Mouse (Mus musculus) v-Abl transformed pro-B cells (cell line): ENCODE measurements around the gene Hemgn.

Source experiments
- in situ Hi-C, 2 experiments: fragments of 400-800 bp; cut with MboI; formaldehyde crosslinking; loops; one replicate each; pipeline ENCODE4 v1.15.1; 2025; ENCODE audit not compliant: unreplicated experiment in 2 of 2

Hemgn gene

DNA sequence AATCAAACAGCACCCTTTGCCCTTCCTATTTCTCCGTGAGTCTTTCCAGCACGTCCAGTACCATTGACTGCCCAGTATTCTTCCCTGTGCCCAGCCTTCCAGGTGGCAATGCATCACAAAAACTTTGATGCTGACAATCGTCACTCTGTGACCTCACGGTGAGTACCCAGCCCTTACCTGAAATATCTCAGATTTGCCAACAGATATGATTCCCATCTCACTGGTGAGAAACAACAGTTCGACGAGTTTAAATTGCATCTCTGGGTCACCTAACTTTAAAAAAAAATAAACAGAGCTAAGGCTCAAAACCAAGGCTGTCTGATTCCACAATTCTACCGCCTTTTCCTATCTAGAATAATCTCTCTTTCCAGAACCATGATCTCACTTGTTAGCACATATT lies at the start of gene Hemgn:
Gene Hemgn, minus strand, starts transcription at position 101 of the 400 bp plus-strand sequence.
- in situ Hi-C loops: loop anchor here in 1 of 2 experiments (5.0 kb wide), 1 partner anchor 34 kb away; no protein-coding TSS in a partner anchor

DNA sequence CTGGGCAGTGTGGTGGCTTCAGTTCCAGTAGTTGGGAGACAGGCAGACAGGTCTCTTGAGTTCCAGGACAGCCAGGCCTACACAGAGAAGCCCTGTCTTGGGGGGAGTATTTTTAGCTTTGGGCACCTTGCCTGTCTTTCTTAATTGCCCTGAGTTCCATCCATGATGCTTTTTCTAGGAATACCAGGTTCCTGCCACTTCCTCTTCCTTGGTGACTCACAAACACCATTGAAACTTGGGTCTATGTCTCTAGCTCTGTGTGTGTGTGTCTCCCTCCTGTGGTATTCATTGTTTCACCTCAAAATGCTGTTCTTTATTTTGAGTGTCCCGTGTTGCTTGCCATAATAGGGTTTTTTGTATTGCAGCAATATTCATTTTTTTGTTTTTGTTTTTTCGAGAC lies 45.1 kb upstream of the Hemgn start:
- in situ Hi-C loops: loop anchor here in 1 of 2 experiments (5.0 to 25.0 kb wide), 2 partner anchors 66 to 496 kb away; partner anchors contain the start of gene Tdrd7

DNA sequence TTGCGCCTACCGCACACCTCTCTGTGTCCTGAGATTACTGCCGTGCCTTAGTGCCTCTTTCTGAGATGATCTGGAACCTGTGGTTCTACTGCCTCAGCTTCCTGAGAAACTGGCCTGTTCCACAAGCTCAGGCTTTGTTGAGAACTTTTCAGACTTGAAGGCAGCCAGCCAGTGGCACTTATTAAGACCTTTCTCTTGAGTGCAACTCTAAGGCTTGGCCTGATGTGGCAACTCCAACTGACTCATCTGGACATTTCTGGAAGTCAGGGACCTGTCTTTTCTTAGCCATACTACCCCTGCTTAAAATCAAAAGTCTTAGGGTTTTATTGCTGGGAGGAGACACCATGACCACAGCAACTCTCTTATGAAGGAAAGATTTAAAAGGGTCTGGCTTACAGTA lies 43.9 kb upstream of the Hemgn start:
- in situ Hi-C loops: loop anchor here in 1 of 2 experiments (5.0 to 25.0 kb wide), 2 partner anchors 65 to 495 kb away; partner anchors contain the start of gene Tdrd7

DNA sequence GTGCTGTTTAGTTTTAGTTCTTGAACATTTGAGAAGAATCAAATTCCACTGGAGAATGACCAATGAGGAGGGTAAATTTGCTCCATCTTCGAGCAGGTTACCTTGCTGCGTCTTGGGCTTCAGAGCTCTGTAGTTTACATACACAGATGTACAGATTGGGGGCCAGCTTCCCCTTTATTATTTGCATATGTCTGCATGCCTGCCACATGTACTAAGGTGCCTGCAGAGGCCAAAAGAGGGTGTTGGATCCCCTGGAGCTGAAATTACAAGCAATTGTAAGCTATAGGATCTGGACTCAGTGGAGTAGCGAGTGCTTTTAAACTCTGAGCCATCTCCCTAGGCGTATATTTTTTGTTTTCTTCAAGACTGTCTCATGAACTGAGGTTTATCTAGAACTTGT lies 43.5 kb upstream of the Hemgn start:
- in situ Hi-C loops: loop anchor here in 1 of 2 experiments (5.0 to 25.0 kb wide), 2 partner anchors 64 to 494 kb away; partner anchors contain the start of gene Tdrd7

DNA sequence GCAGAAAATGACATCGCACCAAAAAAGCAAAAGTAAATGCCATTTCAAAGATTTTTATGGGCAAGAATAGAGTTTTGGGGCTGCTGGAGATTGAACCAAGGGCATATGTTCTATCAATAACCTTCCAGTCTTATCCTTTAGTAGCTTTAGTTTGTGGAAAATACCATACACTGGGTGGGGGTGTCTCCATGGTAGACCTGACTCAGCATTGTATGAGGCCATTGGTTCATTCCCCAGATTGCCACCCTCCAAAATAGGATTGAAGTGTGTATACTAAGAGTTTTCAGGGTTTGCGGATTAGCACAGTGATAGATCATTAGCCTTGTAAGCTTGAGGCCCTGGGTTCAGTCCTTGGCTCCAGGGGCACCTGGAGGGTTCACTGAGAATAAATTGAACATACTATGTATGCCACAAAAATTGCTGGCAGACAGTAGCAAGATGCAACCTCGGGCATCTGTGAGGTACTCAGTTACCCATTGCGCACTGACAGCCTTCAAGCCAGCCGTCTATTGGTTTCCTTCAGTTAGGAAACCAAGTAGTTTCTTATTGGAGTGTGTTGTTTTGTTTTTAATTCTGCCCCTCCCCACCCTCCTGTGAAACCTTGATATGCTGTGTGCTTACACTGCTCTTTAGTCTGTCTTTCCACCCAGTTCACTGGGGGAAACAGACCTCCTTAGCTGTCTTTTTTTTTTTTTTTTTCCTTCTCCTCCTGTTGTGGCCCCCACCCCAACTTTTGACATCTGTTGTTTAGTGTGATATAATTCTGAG lies 41.0 kb upstream of the Hemgn start:
- in situ Hi-C loops: loop anchor here in 1 of 2 experiments (25.0 kb wide), 1 partner anchor 492 kb away; the partner anchor contains the start of gene Tdrd7

DNA sequence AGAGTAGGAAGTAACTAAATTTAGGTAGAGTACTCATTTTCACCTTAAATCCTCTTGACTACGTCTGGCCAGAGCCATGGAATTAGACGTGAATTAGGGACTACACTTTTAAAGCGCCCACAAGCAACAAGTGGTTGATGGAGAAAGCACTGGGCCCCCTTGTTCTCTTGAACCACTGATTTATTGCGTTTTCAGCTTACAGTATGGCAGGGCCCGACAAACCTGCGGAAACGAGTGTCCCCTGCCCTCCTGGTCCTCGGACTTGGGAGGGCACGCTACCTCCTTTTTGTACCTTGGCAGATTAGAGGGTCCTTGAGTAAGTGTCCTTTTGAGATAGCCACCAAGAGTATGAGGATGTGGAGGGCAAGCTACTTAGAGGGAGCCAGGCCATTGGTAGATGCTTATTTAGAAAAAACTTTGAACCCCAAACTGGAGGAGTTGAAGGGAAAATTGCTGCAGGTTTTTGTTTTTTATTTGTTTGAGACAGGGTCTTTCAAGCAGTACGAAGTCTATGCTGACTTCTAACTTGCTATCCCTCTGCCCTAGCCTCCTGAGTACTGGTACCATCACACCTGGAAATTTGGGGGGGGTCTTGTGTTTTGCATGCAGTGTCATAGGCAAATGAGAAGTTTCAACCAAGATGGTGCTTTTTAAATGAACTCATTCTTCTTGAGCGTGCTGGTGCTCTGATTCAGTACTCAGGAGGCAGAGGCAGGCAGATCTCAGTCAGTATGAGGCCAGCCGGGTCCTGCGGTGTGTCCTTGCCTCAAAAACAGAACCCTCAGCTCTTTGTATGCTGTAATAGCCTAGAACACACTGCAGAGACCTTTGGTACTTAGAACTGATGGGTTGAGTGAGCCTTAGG lies 39.8 kb upstream of the Hemgn start:
- in situ Hi-C loops: loop anchor here in 1 of 2 experiments (25.0 kb wide), 1 partner anchor 491 kb away; the partner anchor contains the start of gene Tdrd7

DNA sequence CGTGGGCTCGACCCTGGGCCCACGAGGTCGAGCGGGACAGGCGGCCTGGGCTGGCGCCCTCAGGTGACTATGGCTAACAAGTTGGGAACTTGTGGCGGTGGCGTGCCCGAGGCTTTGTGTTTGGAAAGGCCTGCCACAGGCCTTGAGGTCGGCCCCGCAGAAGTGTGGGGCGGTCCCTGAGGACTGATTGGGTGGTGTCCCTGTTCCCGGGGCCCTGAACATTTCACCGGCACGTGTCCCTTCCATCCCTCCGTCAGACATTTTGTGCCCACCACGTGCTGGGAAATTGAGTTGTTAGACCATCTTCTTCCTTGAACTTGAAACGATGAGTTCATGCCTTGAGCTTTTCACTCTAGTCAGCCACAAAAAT lies 39.2 kb upstream of the Hemgn start:
- in situ Hi-C loops: loop anchor here in 1 of 2 experiments (25.0 kb wide), 1 partner anchor 490 kb away; the partner anchor contains the start of gene Tdrd7

DNA sequence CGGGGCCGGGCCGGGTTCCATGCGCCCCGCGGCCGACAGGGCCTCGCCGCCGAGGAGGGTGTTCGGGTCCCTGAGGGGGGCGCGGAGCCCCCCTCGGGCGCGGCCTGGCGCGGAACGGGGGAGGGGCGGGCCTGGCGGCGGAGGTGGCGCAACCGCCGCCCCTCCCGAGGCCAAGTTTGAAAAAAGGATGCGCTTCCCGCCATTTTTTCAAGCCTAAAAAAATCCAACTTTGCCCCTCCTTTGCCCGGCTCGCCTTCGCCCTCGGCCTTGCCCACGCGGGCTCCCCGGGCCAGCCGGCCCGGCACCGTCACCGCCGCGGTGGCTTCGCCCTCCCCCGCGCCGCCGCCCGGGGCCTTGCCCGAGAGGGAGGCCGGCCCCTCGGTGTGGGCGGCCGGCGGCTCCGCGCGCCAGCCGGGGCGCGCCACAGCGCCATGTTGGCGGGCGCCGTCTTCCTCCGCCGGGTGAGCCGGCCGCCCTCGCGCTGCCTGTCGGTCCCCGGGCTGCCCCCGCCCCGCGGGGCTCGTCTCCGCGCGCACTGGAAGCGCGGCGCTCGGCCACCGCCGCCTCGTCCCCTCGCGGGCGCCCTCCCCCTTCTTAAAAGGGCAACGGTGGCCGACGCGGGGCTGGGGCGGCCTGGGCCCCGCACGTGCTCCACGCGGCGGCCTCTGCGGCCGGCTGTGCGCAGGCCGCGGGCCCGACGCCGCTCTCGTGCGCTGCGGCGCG lies 38.6 kb upstream of the Hemgn start:
- in situ Hi-C loops: loop anchor here in 1 of 2 experiments (25.0 kb wide), 1 partner anchor 490 kb away; the partner anchor contains the start of gene Tdrd7

DNA sequence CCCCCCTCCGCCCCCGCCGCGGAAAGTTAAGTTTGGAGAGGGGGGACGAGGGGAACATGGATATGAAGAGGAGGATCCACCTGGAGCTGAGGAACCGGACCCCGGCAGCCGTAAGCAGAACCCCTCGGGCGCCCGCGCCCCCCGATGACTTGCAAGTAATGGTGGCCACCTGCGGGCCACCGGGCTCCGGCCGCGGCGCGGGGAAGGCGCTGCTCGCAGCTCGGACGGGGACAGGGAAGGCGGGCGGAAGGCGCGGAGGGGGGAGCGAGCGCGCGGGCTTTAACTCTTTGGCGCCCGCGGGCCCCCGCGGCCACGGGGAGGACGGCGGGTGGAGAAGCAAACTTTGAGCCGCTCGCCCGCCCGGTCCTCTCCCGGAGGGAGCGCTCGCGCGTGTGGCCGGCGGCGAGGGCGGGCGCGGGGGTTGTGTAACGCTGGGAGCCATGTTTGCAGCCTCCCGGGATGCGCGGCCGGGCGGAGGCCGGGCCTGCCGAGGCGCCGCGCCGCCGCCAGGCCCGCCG lies 38.0 kb upstream of the Hemgn start:
- in situ Hi-C loops: loop anchor here in 1 of 2 experiments (25.0 kb wide), 1 partner anchor 489 kb away; the partner anchor contains the start of gene Tdrd7

DNA sequence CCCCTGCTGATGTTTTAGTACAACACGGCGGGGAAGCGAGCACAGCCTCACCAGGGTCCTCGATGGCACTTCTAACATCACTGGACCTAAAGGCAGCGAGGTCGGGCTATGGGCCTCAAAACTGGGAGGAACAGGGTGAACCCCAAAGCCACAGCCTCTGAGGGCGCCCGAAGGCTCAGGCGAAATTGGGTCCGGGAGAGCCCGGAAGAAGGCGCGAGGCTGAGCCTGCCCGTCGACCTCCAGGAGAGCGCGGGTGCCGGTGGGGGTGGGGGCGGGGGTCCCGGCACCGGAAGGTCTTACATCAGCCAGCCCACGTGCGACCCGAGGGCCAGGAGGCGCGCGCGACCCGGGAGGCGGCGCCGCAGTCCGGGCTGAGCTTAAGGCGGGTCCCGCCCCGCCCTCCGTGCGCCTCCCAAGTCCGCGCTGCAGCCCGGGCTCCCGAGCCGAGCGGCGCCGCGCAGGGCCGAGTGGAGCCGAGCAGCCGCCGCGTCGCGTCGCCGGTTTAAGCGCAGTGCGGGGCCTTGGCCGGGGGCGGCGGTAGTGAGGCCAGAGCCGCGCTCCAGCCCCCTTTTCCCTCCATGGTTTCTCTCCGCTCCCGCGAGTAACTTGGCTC lies 37.3 kb upstream of the Hemgn start, which contains the start of gene Anp32b:
Gene Anp32b, plus strand, starts transcription at position 384 of the 613 bp plus-strand sequence.
- in situ Hi-C loops: loop anchor here in 1 of 2 experiments (25.0 kb wide), 1 partner anchor 488 kb away; the partner anchor contains the start of gene Tdrd7

DNA sequence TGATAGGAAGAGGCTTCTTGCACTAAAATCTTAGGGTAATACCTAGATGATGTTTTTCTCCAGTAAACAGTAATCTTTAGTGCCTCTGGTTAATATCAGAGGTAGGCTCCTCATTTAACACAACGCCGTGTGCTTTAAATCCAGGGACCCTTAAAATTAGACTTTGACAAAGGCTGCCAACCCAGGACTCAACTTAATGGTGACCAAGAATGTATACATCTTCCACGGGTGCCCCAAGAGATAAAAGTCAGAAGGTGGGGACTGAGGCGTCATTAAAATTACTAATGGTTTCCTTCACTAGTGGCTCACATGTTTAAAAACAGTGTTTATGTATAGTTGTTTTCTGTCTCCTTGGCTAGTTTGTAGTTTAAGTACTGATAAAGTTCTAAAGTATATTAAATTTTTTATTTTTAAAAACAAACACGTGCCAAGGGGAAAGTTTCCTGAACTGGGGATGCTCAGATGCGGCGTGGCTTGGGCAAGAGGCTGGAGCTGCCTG lies 36.8 kb upstream of the Hemgn start:
- in situ Hi-C loops: loop anchor here in 1 of 2 experiments (25.0 kb wide), 1 partner anchor 488 kb away; the partner anchor contains the start of gene Tdrd7

DNA sequence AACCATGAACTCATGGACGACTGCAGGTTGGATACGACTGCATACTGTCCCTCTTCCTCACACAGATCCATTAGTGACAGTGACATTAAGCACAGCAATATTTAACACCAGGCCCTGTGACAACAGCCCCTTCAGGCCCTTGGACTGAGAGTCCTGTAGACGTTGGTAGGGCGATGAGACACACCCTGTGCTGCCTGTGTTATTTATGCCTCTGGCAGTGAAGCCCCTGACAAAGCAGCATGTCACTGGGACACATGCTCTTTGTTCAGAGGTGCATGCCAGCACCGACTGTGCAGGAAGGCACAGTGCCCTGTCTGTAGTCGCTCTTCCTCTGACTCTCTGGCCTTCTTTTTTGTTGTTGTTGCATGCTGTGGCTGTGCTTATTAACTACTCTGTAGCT lies 35.6 kb upstream of the Hemgn start:
- in situ Hi-C loops: loop anchor here (5.0 kb wide), 2 partner anchors 37 to 52 kb away; partner anchors contain the start of gene Hemgn (in 1 of the 2)

DNA sequence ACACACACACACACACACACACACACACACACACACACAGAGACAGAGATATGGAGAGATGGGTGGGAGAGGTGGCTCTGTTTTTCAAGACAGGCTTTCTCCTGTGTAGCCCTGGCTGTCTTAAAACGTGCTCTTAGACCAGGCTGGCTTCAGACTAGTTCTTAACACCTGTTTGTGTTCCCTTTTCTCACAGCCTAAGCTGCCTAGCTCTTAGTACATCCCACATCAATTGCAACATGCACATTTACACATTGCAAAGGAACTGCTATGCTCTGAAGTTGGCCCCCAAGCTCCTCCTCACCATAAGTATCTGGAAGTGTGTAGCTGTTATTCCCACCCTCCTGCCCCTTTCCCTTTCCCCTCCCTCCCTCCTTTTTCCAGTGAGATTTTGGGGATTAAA lies 34.2 kb upstream of the Hemgn start:
- in situ Hi-C loops: loop anchor here (5.0 kb wide), 2 partner anchors 35 to 50 kb away; partner anchors contain the start of gene Hemgn (in 1 of the 2)

DNA sequence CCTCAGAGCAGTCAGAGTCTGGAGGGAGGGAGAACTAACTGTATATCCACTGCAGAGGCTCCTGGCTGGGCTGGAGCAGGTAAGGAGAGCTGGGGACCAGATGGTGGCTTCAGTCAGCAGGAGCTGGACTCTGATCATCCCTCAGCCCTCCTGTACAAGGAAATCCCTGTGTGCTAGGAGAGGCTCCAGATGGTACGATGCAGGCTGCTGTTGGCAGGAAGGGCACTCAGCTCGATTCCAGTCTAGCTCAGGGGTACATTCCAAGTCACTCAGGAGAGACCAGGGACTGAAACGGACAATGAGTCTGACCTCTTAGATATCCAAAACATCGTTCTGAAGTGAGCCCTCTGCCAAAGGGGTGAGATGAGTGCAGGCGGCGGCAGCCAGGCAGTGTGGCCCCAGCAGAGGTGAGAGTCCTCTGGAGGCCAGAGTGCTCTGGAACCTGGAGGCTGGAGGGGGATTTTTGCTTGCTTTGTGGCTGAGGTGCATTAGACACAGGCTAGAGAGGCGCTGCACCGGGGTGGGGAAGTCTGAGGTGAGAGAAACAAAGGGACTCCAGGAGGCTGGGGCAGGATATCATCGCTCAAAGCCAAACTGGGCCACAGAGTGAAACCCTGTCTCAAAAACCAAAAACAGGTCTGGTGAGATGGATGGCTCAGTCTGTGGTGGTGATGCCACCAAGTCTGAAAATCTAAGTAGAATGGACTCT lies 32.1 kb upstream of the Hemgn start:
- in situ Hi-C loops: loop anchor here (5.0 kb wide), 2 partner anchors 33 to 48 kb away; partner anchors contain the start of gene Hemgn (in 1 of the 2)

DNA sequence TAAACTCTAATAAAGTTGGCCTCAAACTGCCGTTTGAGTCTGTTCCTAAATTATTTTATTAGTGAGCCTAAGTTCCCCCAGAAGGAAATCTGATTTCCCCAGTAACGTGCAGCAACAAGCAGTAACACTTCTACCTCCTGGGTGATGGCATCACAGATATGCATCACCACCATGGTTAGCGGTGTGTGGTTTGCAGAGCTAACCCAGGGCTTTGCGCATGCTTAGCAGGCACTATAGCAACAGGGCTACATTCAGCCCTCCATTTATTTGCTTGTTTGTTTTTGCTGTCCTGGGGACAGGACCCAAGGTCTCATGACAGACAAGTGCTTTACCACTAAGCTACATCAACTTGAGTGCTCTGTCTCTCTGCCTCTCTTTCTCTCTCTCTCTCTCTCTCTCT lies 29.2 kb upstream of the Hemgn start:
- in situ Hi-C loops: no loop called here

DNA sequence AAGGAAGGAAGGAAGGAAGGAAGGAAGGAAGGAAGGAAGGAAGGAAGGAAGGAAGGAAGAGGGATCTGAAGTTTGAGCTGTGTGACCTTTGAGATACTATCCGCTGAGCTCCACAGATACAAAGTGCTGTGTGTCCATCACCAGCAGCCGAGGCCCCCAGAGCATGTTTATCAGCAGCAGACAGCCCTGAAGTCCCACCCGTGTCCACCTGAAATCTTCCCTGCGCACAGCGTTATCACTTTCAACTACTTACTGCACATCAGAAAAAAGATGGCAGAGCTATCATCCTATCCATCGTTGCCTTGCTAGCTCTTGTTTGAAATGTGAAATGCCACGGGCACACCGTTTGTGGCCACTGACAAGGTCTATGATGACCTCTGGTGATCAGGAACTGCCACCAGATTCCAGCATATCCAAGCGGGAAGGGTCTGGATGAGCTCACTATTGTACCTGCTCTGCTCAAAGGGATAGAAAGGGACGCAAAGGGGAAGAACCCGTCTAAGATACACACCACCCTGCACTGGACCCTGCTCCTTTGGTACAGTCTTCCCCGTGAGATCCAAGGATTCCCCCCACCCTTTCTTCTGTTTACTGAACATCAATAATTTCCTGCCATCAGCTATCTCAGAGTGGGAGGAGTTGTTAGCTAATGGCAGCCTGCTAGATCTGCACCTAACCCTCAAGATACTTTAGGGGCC lies 19.2 kb upstream of the Hemgn start:
- in situ Hi-C loops: no loop called here

DNA sequence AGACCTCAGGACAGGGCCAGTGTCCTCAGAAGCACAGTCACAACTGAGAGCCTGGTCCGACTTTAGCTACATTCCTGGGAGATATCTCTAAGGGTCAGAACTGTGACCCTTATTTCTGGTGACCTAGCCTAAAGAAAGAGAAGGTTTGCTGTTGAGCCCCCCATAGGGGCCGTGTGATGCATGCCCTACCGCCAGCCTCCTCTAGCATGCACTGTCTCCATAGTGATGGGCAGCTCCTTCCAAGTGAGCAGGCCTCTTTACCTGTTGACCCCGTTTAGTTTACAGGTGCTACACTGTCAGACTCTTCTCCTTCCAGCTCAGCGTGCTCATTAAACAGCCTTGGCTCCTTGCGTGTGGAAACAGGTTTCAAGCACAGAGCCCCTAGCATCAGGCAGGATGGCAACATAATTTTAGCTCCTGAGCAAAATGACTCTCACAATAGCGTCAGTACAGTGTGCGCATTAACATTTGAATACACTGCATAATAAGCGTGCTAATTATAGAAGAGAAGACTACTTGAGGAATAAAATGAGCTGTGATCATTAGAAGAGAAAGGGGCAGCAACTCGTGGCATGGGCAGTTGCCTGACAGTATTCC lies 15.7 kb upstream of the Hemgn start:
- in situ Hi-C loops: no loop called here
